Mouse (Mus musculus): ENCODE measurements around the gene Cep41.

DNA sequence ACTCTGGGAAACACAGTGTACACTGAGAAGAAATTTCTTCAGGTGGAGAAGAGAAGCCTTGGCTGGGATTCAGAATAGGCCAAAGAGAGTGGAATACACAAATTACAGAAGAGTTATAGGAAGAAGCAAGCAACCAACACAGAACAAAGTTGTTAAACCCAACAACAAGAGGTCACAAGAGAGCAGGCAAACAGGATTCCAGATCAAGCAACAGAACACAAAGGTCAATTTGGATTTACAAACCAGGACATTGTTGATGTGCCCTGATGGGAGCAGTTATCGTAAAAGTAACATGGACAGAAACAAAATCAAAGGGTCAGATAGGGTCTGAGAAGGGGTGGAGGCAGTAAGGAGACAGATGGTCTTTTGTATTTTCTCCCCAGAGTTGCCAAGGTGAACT is 9.0 kb downstream of the Cep41 start:
- no peak for TF ChIP-seq POLR2A (IDR thresholded peaks at IDR 0.05; ENCODE audit: low read depth, low read length)
- no peak for TF ChIP-seq CTCF (IDR thresholded peaks at IDR 0.05; ENCODE audit: extremely low read depth, insufficient read depth, insufficient read length, insufficient replicate concordance)
